Mouse (Mus musculus): Measurements from ENCODE around the gene Crx.

The Crx gene

GRCm38 (mm10) chr7:15839578-15839977 is 40.2 kb downstream of the Crx start, which contains the start of gene Obox6:
Obox6 (minus strand) TSS chr7:15839678.
- no peak for DNase-seq
